Comparison of ENCODE assay signal across 22 mouse cellular contexts in genomic region chr6:48809494-48810219, GRCm38 (mm10). TPM values are rescaled to one million over a fixed set of nuclear protein-coding genes. Genes with fewer than 3 reads are reported as not detected.
DNase-seq lines count a peak whose midpoint lies in the region; ATAC-seq and TF ChIP-seq lines count a peak whose summit lies in the region.
"Had no signal": no experiment of that assay in that cellular context is flagged by ENCODE, and none has a peak within 500 bp of the region (broad histone marks: within the 10 kb centered on the region; RNA-seq: fewer than 3 reads in every experiment).

No protein-coding gene starts in this region.

- H3K4me3 ChIP-seq in intestine, embryonic 16.5 days (ENCODE audit: low read length) = no peak overlapping the region
- H3K4me3 ChIP-seq in intestine, embryonic 15.5 days (replicated peaks) = no peak overlapping the region
- no peak overlapping the region for H3K4me3 ChIP-seq in lung, embryonic 16.5 days (ENCODE audit: low read length)
- no peak overlapping the region for H3K4me3 ChIP-seq in lung, adult 2 months (replicated peaks; ENCODE audit: extremely low read depth, low read depth, low read length)
- no peak overlapping the region for H3K4me3 ChIP-seq in small intestine, adult 2 months (ENCODE audit: low read depth, low read length)
- H3K4me3 ChIP-seq in stomach, postnatal 0 days (ENCODE audit: low read depth, low read length) = no peak overlapping the region
- H3K4me3 ChIP-seq: embryonic facial prominence, embryonic 13.5 days; forebrain, embryonic 12.5 days; heart, adult 2 months; heart, embryonic 15.5 days had no signal

- H3K4me1 ChIP-seq in intestine, embryonic 16.5 days (ENCODE audit: control insufficient read depth, insufficient read depth, low read length) = peaks cover 2% of the 10 kb centered on the region; the same call in 1 of the 2 replicates
- no peaks in the 10 kb centered on the region for H3K4me1 ChIP-seq in intestine, embryonic 15.5 days (replicated peaks)
- H3K4me1 ChIP-seq in lung, embryonic 16.5 days (replicated peaks; ENCODE audit: control insufficient read depth, insufficient read depth, low read length) = peaks cover 5% of the 10 kb centered on the region; the same call in 1 of the 2 replicates
- H3K4me1 ChIP-seq in lung, adult 2 months (ENCODE audit: control insufficient read depth, insufficient read depth, low read length) = no peaks in the 10 kb centered on the region
- no peaks in the 10 kb centered on the region for H3K4me1 ChIP-seq in small intestine, adult 2 months (ENCODE audit: control insufficient read depth, insufficient read depth, insufficient read length, low read length)
- H3K4me1 ChIP-seq in stomach, postnatal 0 days (replicated peaks; ENCODE audit: control insufficient read depth, insufficient read depth) = no peaks in the 10 kb centered on the region
- H3K4me1 ChIP-seq: embryonic facial prominence, embryonic 13.5 days; forebrain, embryonic 12.5 days; heart, embryonic 15.5 days had no signal

- DNase-seq in lung, adult 2 months = no peak
- DNase-seq in stomach, postnatal 0 days (ENCODE audit: low spot score) = no peak
- DNase-seq in adrenal gland, postnatal 25 days = no peak
- DNase-seq: adrenal gland, postnatal 10 days; B cell, adult 2 months; cerebellum, adult 11-12 months; cerebellum, adult 9-10 months; cerebellum, postnatal 36 days; gastrocnemius, postnatal 10 days; heart, adult 2 months; heart, postnatal 14 days had no signal

- TF ChIP-seq CTCF in lung, adult 2 months (IDR thresholded peaks at IDR 0.05; ENCODE audit: insufficient read depth, low read length) = no peak
- no peak for TF ChIP-seq CTCF in small intestine, adult 2 months (IDR thresholded peaks at IDR 0.05; ENCODE audit: extremely low read depth, insufficient read length, insufficient replicate concordance, low read depth, low read length)
- no peak for TF ChIP-seq CTCF in stomach, postnatal 0 days (IDR thresholded peaks at IDR 0.05; ENCODE audit: low read depth)

- 52% methylated on average over 3 of the region's 3 CpGs for WGBS in intestine, embryonic 16.5 days
- 48% methylated on average over 3 of the region's 3 CpGs for WGBS in intestine, embryonic 15.5 days
- 38% methylated on average over 3 of the region's 3 CpGs for WGBS in lung, embryonic 16.5 days
- 51% methylated on average over 3 of the region's 3 CpGs for WGBS in lung, adult 2 months
- WGBS in small intestine, adult 2 months = 49% methylated on average over 3 of the region's 3 CpGs
- WGBS in stomach, postnatal 0 days = 47% methylated on average over 3 of the region's 3 CpGs

- TF ChIP-seq POLR2A in lung, adult 2 months (IDR thresholded peaks at IDR 0.05; ENCODE audit: borderline replicate concordance, extremely low read depth, low read depth, low read length) = no peak
- no peak for TF ChIP-seq POLR2A in small intestine, adult 2 months (IDR thresholded peaks at IDR 0.05; ENCODE audit: low read depth, low read length)

- no peaks in the 10 kb centered on the region for H3K27me3 ChIP-seq in intestine, embryonic 16.5 days (replicated peaks; ENCODE audit: control insufficient read depth, insufficient read depth, low read length)
- no peaks in the 10 kb centered on the region for H3K27me3 ChIP-seq in intestine, embryonic 15.5 days (replicated peaks)
- no peaks in the 10 kb centered on the region for H3K27me3 ChIP-seq in lung, embryonic 16.5 days (ENCODE audit: control insufficient read depth, insufficient read depth, low read depth, low read length)
- no peaks in the 10 kb centered on the region for H3K27me3 ChIP-seq in small intestine, adult 2 months (ENCODE audit: control insufficient read depth, insufficient read depth, low read length)
- no peaks in the 10 kb centered on the region for H3K27me3 ChIP-seq in stomach, postnatal 0 days (ENCODE audit: control insufficient read depth, insufficient read depth, low read length)
- H3K27me3 ChIP-seq: embryonic facial prominence, embryonic 13.5 days; forebrain, embryonic 12.5 days; heart, embryonic 15.5 days had no signal

- no peak overlapping the region for H3K4me2 ChIP-seq in intestine, embryonic 16.5 days (ENCODE audit: low read depth, low read length)
- no peak overlapping the region for H3K4me2 ChIP-seq in intestine, embryonic 15.5 days (replicated peaks)
- no peak overlapping the region for H3K4me2 ChIP-seq in lung, embryonic 16.5 days (ENCODE audit: low read depth, low read length)
- H3K4me2 ChIP-seq in stomach, postnatal 0 days (replicated peaks; ENCODE audit: low read depth) = no peak overlapping the region
- H3K4me2 ChIP-seq: embryonic facial prominence, embryonic 13.5 days; forebrain, embryonic 12.5 days; heart, embryonic 11.5 days; heart, embryonic 15.5 days had no signal

- TF ChIP-seq EP300 in stomach, postnatal 0 days (optimal IDR thresholded peaks at IDR 0.05) = no peak

- H3K9ac ChIP-seq in intestine, embryonic 16.5 days (ENCODE audit: low read depth, low read length) = no peak overlapping the region
- no peak overlapping the region for H3K9ac ChIP-seq in intestine, embryonic 15.5 days
- H3K9ac ChIP-seq in lung, embryonic 16.5 days (ENCODE audit: low read length) = no peak overlapping the region
- H3K9ac ChIP-seq in stomach, postnatal 0 days (ENCODE audit: low read length) = no peak overlapping the region
- H3K9ac ChIP-seq: embryonic facial prominence, embryonic 13.5 days; forebrain, embryonic 12.5 days; heart, embryonic 15.5 days had no signal

- no peaks in the 10 kb centered on the region for H3K36me3 ChIP-seq in intestine, embryonic 16.5 days (ENCODE audit: control insufficient read depth, insufficient read depth, low read length)
- no peaks in the 10 kb centered on the region for H3K36me3 ChIP-seq in intestine, embryonic 15.5 days
- H3K36me3 ChIP-seq in lung, embryonic 16.5 days (ENCODE audit: control insufficient read depth, insufficient read depth, low read length) = no peaks in the 10 kb centered on the region
- H3K36me3 ChIP-seq in small intestine, adult 2 months (ENCODE audit: control insufficient read depth, insufficient read depth, low read length) = no peaks in the 10 kb centered on the region
- no peaks in the 10 kb centered on the region for H3K36me3 ChIP-seq in stomach, postnatal 0 days (ENCODE audit: control insufficient read depth, insufficient read depth, low read length)
- H3K36me3 ChIP-seq: embryonic facial prominence, embryonic 13.5 days; forebrain, embryonic 12.5 days; G1E; heart, embryonic 15.5 days had no signal

- ATAC-seq in intestine, embryonic 16.5 days = no peak
- ATAC-seq in intestine, embryonic 15.5 days = no peak
- ATAC-seq in lung, embryonic 16.5 days (ENCODE audit: low read depth) = peak; percentile 91
- ATAC-seq in stomach, postnatal 0 days (ENCODE audit: low FRiP score, low TSS enrichment) = no peak
- ATAC-seq: CD4-positive, CD25-positive, alpha-beta regulatory T cell, adult 4 months; forebrain, embryonic 16.5 days had no signal

- H3K27ac ChIP-seq in intestine, embryonic 16.5 days (ENCODE audit: low read length) = peak overlapping the region; percentile 23
- no peak overlapping the region for H3K27ac ChIP-seq in intestine, embryonic 15.5 days
- H3K27ac ChIP-seq in lung, embryonic 16.5 days (ENCODE audit: low read length) = peak overlapping the region; percentile 86
- H3K27ac ChIP-seq in small intestine, adult 2 months (ENCODE audit: insufficient read depth, low read depth, low read length) = peak overlapping the region; percentile 35
- peak overlapping the region; percentile 73; the same call in 1 of the 2 replicates for H3K27ac ChIP-seq in stomach, postnatal 0 days (replicated peaks)
- H3K27ac ChIP-seq: embryonic facial prominence, embryonic 13.5 days; forebrain, embryonic 12.5 days; heart, adult 2 months; heart, embryonic 15.5 days had no signal

- H3K9me3 ChIP-seq in intestine, embryonic 16.5 days (ENCODE audit: control insufficient read depth, low read length) = no peaks in the 10 kb centered on the region
- no peaks in the 10 kb centered on the region for H3K9me3 ChIP-seq in intestine, embryonic 15.5 days
- H3K9me3 ChIP-seq in lung, embryonic 16.5 days (ENCODE audit: control insufficient read depth, low read length) = no peaks in the 10 kb centered on the region; the same call in 1 of the 2 replicates
- H3K9me3 ChIP-seq in stomach, postnatal 0 days (ENCODE audit: control insufficient read depth, low read length) = no peaks in the 10 kb centered on the region
- H3K9me3 ChIP-seq: embryonic facial prominence, embryonic 13.5 days; forebrain, embryonic 12.5 days; heart, embryonic 15.5 days had no signal

RNA-seq across cellular contexts. Expression of gene Tmem176a, which starts 31.1 kb away (rescaled TPM):
- polyA plus RNA-seq in intestine, embryonic 16.5 days (2015; fragmentation: Nextera tagmentation; extraction: Ambion mirVana) = 183 TPM in 2 replicates
- 140 and 159 TPM in 2 replicates for polyA plus RNA-seq in intestine, embryonic 15.5 days (2015; fragmentation: Nextera tagmentation; extraction: Ambion mirVana)
- 242 and 258 TPM in 2 replicates for polyA plus RNA-seq in lung, embryonic 16.5 days (2015; fragmentation: Nextera tagmentation; extraction: Ambion mirVana)
- polyA plus RNA-seq in lung, adult 2 months (2012; rRNA removed) = 254 and 269 TPM in 2 replicates
- polyA plus RNA-seq in small intestine, adult 2 months (2012; rRNA removed) = 52.3 and 84.3 TPM in 2 replicates
- polyA plus RNA-seq in stomach, postnatal 0 days (2015; fragmentation: Nextera tagmentation; extraction: Ambion mirVana) = 131 and 134 TPM in 2 replicates
- total RNA-seq in adrenal gland, postnatal 25 days (2021) = 210 and 286 TPM in 2 replicates
- total RNA-seq: G1E had no signal
- polyA plus RNA-seq: G1E had no signal

RNA-seq across cellular contexts. Expression of gene Tmem176b, which starts 31.6 kb away (rescaled TPM):
- 403 and 414 TPM in 2 replicates for polyA plus RNA-seq in intestine, embryonic 16.5 days (2015; fragmentation: Nextera tagmentation; extraction: Ambion mirVana)
- 341 and 366 TPM in 2 replicates for polyA plus RNA-seq in intestine, embryonic 15.5 days (2015; fragmentation: Nextera tagmentation; extraction: Ambion mirVana)
- polyA plus RNA-seq in lung, embryonic 16.5 days (2015; fragmentation: Nextera tagmentation; extraction: Ambion mirVana) = 450 and 479 TPM in 2 replicates
- polyA plus RNA-seq in lung, adult 2 months (2012; rRNA removed) = 521 and 609 TPM in 2 replicates
- 118 and 211 TPM in 2 replicates for polyA plus RNA-seq in small intestine, adult 2 months (2012; rRNA removed)
- polyA plus RNA-seq in stomach, postnatal 0 days (2015; fragmentation: Nextera tagmentation; extraction: Ambion mirVana) = 245 and 254 TPM in 2 replicates
- 498 and 582 TPM in 2 replicates for total RNA-seq in adrenal gland, postnatal 25 days (2021)
- total RNA-seq: G1E had no signal
- polyA plus RNA-seq: G1E had no signal

RNA-seq across cellular contexts. Expression of gene Gimap3, which starts 39.0 kb away (rescaled TPM):
- 0.37 and 0.43 TPM in 2 replicates for polyA plus RNA-seq in intestine, embryonic 16.5 days (2015; fragmentation: Nextera tagmentation; extraction: Ambion mirVana)
- 0.15 and 0.20 TPM in 2 replicates for polyA plus RNA-seq in intestine, embryonic 15.5 days (2015; fragmentation: Nextera tagmentation; extraction: Ambion mirVana)
- 0.08 and 0.10 TPM in 2 replicates for polyA plus RNA-seq in lung, embryonic 16.5 days (2015; fragmentation: Nextera tagmentation; extraction: Ambion mirVana)
- 12.5 and 15.4 TPM in 2 replicates for polyA plus RNA-seq in lung, adult 2 months (2012; rRNA removed)
- polyA plus RNA-seq in small intestine, adult 2 months (2012; rRNA removed) = 6.2 and 13.0 TPM in 2 replicates
- 0.07 and 0.10 TPM in 2 replicates for polyA plus RNA-seq in stomach, postnatal 0 days (2015; fragmentation: Nextera tagmentation; extraction: Ambion mirVana)
- total RNA-seq in adrenal gland, postnatal 25 days (2021) = 2.4 and 3.5 TPM in 2 replicates
- polyA plus RNA-seq: embryonic facial prominence, embryonic 13.5 days; forebrain, embryonic 12.5 days; forebrain, embryonic 16.5 days; G1E; heart, embryonic 11.5 days; heart, embryonic 15.5 days had no signal
